Mouse (Mus musculus) kidney, embryonic 16.5 days (tissue): Measurements from ENCODE around the gene Rnf216. TPM values are rescaled to one million over a fixed set of nuclear protein-coding genes. Genes with fewer than 3 reads are reported as not detected.

Experiments
- ATAC-seq: fragments of 200-750 bp; cut with Nextera tagmentation; 2 replicates; pipeline ENCODE4 v1.8.0; 2017; ENCODE audit warnings: moderate TSS enrichment; ENCODE audit not compliant: low FRiP score, low TSS enrichment
- H3K27ac ChIP-seq: fragments of 300-500 bp; sonication (generic); 2 replicates; pipeline ENCODE4 v1.5.1; 2014; ENCODE audit warnings: low read length
- H3K27me3 ChIP-seq: fragments of 300-500 bp; sonication (generic); 2 replicates; pipeline ENCODE4 v1.6.1; 2014; ENCODE audit warnings: low read length, control low read depth, mixed read lengths; ENCODE audit not compliant: insufficient read depth
- H3K36me3 ChIP-seq: fragments of 300-500 bp; sonication (generic); 2 replicates; pipeline ENCODE4 v1.6.1; 2014; ENCODE audit warnings: low read length, control low read depth, mixed read lengths; ENCODE audit not compliant: insufficient read depth
- H3K4me1 ChIP-seq: fragments of 300-500 bp; sonication (generic); 2 replicates; pipeline ENCODE4 v1.6.1; 2014; ENCODE audit warnings: low read length, control low read depth, mixed read lengths; ENCODE audit not compliant: insufficient read depth
- H3K4me2 ChIP-seq: fragments of 300-500 bp; sonication (generic); replicated peaks from 2 replicates; pipeline ENCODE4 v1.6.1; 2014; ENCODE audit warnings: low read depth, low read length
- H3K4me3 ChIP-seq: fragments of 300-500 bp; sonication (generic); 2 replicates; pipeline ENCODE4 v1.5.1; 2014; ENCODE audit warnings: mild to moderate bottlenecking, low read length
- H3K9ac ChIP-seq: fragments of 300-500 bp; sonication (generic); replicated peaks from 2 replicates; pipeline ENCODE4 v1.6.1; 2014; ENCODE audit warnings: low read length
- H3K9me3 ChIP-seq: fragments of 300-500 bp; sonication (generic); 2 replicates; pipeline ENCODE4 v1.6.1; 2016; ENCODE audit warnings: low read length, control low read depth
- WGBS: fragments of 180-500 bp; shearing (Covaris S2); extraction: QIAGEN DNeasy Blood & Tissue Kit; methylation state at CpG from one replicate; pipeline ENCODE4 v1.1.7; 2014; 5-methylcytosine and 5-hydroxymethylcytosine counted together
- polyA plus RNA-seq: library from polyadenylated mRNA; unstranded; fragments of >200 nt; fragmentation: Nextera tagmentation; extraction: Ambion mirVana; gene quantifications from 2 replicates; pipeline ENCODE4 v1.2.1, GENCODE M21; 2015

Gene Rnf216
- polyA plus RNA-seq, 1 experiment from 2014 or later, result 39.4 TPM

DNA sequence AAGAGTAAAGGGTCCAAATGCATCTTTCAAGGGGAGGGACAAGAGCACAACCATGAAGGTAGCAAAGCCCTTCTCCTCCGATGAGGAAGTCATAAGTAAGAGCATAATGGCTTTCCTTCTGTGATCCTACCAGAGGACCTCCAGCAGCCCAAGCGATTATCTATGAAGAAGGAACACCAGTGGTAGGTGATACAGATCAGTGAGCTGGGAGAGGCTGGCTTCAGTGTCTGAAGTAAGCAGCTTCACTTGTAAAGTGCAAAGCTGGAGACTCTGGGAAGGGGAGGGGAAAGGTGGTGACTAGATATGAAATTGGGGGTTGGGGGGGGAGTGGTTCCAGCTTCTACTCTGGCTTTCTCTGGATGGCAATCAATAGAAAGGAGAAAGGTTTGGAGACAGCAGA lies 43.7 kb downstream of the Rnf216 start:
- 91% methylated on average over 2 of the region's 2 CpGs for WGBS
- Histone ChIP-seq H3K27ac (no peak overlapping the region), H3K9me3 (no peaks in the 10 kb centered on the region), H3K27me3 (no peaks in the 10 kb centered on the region), H3K4me1 (no peaks in the 10 kb centered on the region), H3K9ac (no peak overlapping the region), H3K4me3 (no peak overlapping the region), H3K4me2 (no peak overlapping the region), H3K36me3 (peaks cover 50% of the 10 kb centered on the region)
- ATAC-seq, result no peak

- Histone ChIP-seq H3K4me1 (no peaks in the 10 kb centered on the region), H3K4me2 (no peak overlapping the region), H3K27ac (no peak overlapping the region), H3K9me3 (no peaks in the 10 kb centered on the region), H3K36me3 (peaks cover 50% of the 10 kb centered on the region), H3K9ac (no peak overlapping the region), H3K27me3 (no peaks in the 10 kb centered on the region), H3K4me3 (no peak overlapping the region)
- no peak for ATAC-seq
- 89% methylated on average over 3 of the region's 3 CpGs for WGBS
Measured at GRCm38 (mm10) chr5:143068382-143068781, 44.4 kb downstream of the Rnf216 start.

DNA sequence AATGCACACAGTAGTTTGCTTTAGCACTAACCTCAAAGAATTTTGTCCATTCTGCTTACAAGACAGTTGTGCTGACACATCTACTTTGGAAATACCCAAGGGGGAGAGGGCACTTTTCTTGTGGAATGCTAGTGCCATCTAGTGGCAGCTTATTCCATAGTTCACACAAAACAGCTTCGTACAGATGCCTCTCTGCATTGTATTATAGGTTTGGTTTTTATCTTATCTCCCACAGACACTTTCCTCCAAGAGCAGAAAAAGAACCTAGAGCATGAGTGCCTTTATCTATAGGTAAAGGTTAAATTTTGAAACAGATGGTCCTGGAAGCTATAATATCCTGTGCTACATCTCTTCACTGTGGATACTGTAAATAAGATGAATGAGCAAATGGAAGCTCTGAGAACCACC lies 46.2 kb downstream of the Rnf216 start:
- H3K4me2 ChIP-seq, result no peak overlapping the region
- peaks cover 57% of the 10 kb centered on the region for H3K36me3 ChIP-seq
- no peaks in the 10 kb centered on the region for H3K4me1 ChIP-seq
- no peak overlapping the region for H3K4me3 ChIP-seq
- no peaks in the 10 kb centered on the region for H3K9me3 ChIP-seq
- H3K27ac ChIP-seq, result no peak overlapping the region
- 30% methylated on average over 1 of the region's 1 CpGs for WGBS
- no peak for ATAC-seq
- H3K9ac ChIP-seq, result no peak overlapping the region
- no peaks in the 10 kb centered on the region for H3K27me3 ChIP-seq

- no peak overlapping the region for H3K4me2 ChIP-seq
- no peak overlapping the region for H3K27ac ChIP-seq
- no peaks in the 10 kb centered on the region for H3K9me3 ChIP-seq
- H3K4me1 ChIP-seq, result no peaks in the 10 kb centered on the region
- no peak for ATAC-seq
- WGBS, result 100% methylated on average over 1 of the region's 1 CpGs
- H3K36me3 ChIP-seq, result peaks cover 61% of the 10 kb centered on the region
- H3K4me3 ChIP-seq, result no peak overlapping the region
- H3K9ac ChIP-seq, result no peak overlapping the region
- no peaks in the 10 kb centered on the region for H3K27me3 ChIP-seq
Measured at GRCm38 (mm10) chr5:143066096-143066495, 46.7 kb downstream of the Rnf216 start.

- Histone ChIP-seq H3K27me3 (no peaks in the 10 kb centered on the region), H3K27ac (no peak overlapping the region), H3K9ac (no peak overlapping the region), H3K36me3 (peaks cover 61% of the 10 kb centered on the region), H3K9me3 (no peaks in the 10 kb centered on the region), H3K4me2 (no peak overlapping the region), H3K4me1 (no peaks in the 10 kb centered on the region), H3K4me3 (no peak overlapping the region)
- no peak for ATAC-seq
- WGBS, result 88% methylated on average over 2 of the region's 2 CpGs
Measured at GRCm38 (mm10) chr5:143065230-143065629, 47.6 kb downstream of the Rnf216 start.

DNA sequence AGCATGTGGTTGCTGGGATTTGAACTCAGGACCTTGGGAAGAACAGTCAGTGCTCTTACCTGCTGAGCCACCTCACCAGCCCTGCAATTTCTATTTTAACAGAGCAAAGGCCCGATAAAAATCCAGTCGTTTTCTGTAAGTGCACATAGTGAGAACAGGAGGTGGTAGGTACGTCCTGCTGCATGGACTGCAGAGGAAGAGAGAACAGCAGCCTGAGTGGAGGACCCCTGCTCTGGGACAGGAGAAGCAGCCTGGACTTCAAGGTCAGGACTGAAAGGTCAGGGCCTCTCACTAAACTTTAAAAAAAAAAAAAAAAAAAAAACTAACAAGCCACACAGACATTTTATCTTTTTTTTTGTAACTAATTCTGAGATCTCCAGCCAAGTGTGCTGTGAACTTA lies 50.5 kb downstream of the Rnf216 start:
- Histone ChIP-seq H3K4me3 (no peak overlapping the region), H3K4me1 (no peaks in the 10 kb centered on the region), H3K27me3 (no peaks in the 10 kb centered on the region), H3K27ac (no peak overlapping the region), H3K4me2 (no peak overlapping the region), H3K36me3 (peaks cover 52% of the 10 kb centered on the region), H3K9ac (no peak overlapping the region), H3K9me3 (no peaks in the 10 kb centered on the region)
- no peak for ATAC-seq
- WGBS, result 92% methylated on average over 3 of the region's 3 CpGs

DNA sequence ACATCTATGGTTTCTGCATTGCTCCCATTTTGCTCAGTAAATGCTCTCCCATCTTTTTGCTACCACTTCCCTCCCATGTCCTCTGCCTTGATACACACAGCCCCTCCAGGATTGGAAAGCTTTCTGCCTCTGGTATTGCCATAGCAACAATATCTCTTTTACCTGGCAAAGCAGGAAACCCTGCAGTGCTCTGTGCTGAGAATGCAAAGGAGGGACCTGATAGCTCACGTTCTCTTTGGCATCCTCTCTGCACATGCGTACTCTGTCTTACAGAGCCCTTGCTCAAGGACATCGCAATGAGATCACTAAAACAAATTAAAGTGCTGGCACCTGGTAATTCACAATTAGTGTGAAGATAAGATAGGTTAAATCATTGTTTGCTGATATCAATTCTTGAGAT lies 51.3 kb downstream of the Rnf216 start:
- ATAC-seq, result no peak
- Histone ChIP-seq H3K9me3 (no peaks in the 10 kb centered on the region), H3K9ac (no peak overlapping the region), H3K4me2 (no peak overlapping the region), H3K4me3 (no peak overlapping the region), H3K27ac (no peak overlapping the region), H3K36me3 (peaks cover 47% of the 10 kb centered on the region), H3K4me1 (no peaks in the 10 kb centered on the region), H3K27me3 (no peaks in the 10 kb centered on the region)
- 87% methylated on average over 3 of the region's 3 CpGs for WGBS

DNA sequence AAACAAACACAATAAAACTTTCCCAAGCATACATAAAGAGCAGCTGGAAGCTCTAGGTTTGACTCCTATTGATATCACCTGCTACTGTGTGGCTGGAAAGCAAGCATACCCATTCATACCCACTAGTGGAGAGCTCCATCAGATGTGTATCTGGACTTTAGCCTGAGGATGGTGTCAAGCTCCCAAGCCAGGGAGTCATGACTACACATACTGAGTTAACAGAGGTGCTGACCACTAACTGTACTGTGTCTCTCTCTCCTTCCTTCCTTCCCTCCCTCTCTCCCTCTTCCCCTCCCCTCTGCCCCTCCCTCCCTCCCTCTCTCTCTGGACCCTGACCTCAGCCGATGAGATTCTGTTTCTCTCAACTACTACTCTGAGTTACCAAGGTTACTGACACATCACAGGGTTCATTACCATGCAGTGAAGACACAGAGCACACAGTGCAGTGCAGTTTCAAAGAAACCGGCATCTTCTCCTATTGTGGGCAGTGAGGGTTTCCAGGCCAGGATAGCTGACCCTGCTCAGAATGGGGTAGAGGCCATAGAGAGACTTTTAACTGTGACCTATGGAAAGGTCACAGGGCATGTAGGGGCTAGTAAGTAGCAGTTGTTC lies 51.9 kb downstream of the Rnf216 start:
- H3K9me3 ChIP-seq, result no peaks in the 10 kb centered on the region
- H3K4me2 ChIP-seq, result no peak overlapping the region
- H3K4me1 ChIP-seq, result peaks cover 6% of the 10 kb centered on the region; the same call in 1 of the 2 replicates
- H3K36me3 ChIP-seq, result peaks cover 47% of the 10 kb centered on the region
- no peak overlapping the region for H3K9ac ChIP-seq
- 48% methylated on average over 2 of the region's 2 CpGs for WGBS
- ATAC-seq, result 0 out of 2 replicates have a peak, but pooled peaks have one; percentile 46
- H3K27ac ChIP-seq, result no peak overlapping the region
- no peaks in the 10 kb centered on the region for H3K27me3 ChIP-seq
- H3K4me3 ChIP-seq, result no peak overlapping the region

GRCm38 (mm10) chr5:143059958-143060357 lies 52.8 kb downstream of the Rnf216 start:
- ATAC-seq, result no peak
- Histone ChIP-seq H3K9ac (no peak overlapping the region), H3K4me1 (peaks cover 6% of the 10 kb centered on the region; the same call in 1 of the 2 replicates), H3K27ac (no peak overlapping the region), H3K4me3 (no peak overlapping the region), H3K4me2 (no peak overlapping the region), H3K27me3 (no peaks in the 10 kb centered on the region), H3K36me3 (peaks cover 40% of the 10 kb centered on the region), H3K9me3 (no peaks in the 10 kb centered on the region)
- 86% methylated on average over 1 of the region's 1 CpGs for WGBS

GRCm38 (mm10) chr5:143059182-143059581 lies 53.6 kb downstream of the Rnf216 start:
- ATAC-seq, result no peak
- H3K27me3 ChIP-seq, result no peaks in the 10 kb centered on the region
- no peak overlapping the region for H3K4me2 ChIP-seq
- no peak overlapping the region for H3K9ac ChIP-seq
- no peak overlapping the region; the same call in 1 of the 2 replicates for H3K27ac ChIP-seq
- peaks cover 6% of the 10 kb centered on the region; the same call in 1 of the 2 replicates for H3K4me1 ChIP-seq
- H3K4me3 ChIP-seq, result no peak overlapping the region
- no peaks in the 10 kb centered on the region for H3K9me3 ChIP-seq
- H3K36me3 ChIP-seq, result peaks cover 34% of the 10 kb centered on the region
